Mouse (Mus musculus) hindbrain, embryonic 12.5 days (tissue): ENCODE measurements around the gene Mff. TPM values are rescaled to one million over a fixed set of nuclear protein-coding genes. Genes with fewer than 3 reads are reported as not detected.

ENCODE experiments used
- ATAC-seq: fragments of 200-750 bp; cut with Nextera tagmentation; 2 replicates; pipeline ENCODE4 v1.8.0; 2017; ENCODE audit warnings: moderate TSS enrichment; ENCODE audit not compliant: low FRiP score
- H3K27ac ChIP-seq: fragments of 300-500 bp; sonication (generic); 2 replicates; pipeline ENCODE4 v1.5.1; 2016; ENCODE audit warnings: mild to moderate bottlenecking
- H3K27me3 ChIP-seq: fragments of 300-500 bp; sonication (generic); 2 replicates; pipeline ENCODE4 v1.6.1; 2016; ENCODE audit warnings: mild to moderate bottlenecking
- H3K36me3 ChIP-seq: fragments of 300-500 bp; sonication (generic); 2 replicates; pipeline ENCODE4 v1.6.1; 2016; ENCODE audit warnings: mild to moderate bottlenecking
- H3K4me1 ChIP-seq: fragments of 300-500 bp; sonication (generic); 2 replicates; pipeline ENCODE4 v1.6.1; 2016
- H3K4me2 ChIP-seq: fragments of 300-500 bp; sonication (generic); replicated peaks from 2 replicates; pipeline ENCODE4 v1.6.1; 2016; ENCODE audit warnings: mild to moderate bottlenecking
- H3K4me3 ChIP-seq: fragments of 300-500 bp; sonication (generic); 2 replicates; pipeline ENCODE4 v1.5.1; 2016; ENCODE audit warnings: mild to moderate bottlenecking
- H3K9ac ChIP-seq: fragments of 300-500 bp; sonication (generic); 2 replicates; pipeline ENCODE4 v1.6.1; 2016; ENCODE audit warnings: mild to moderate bottlenecking, moderate library complexity
- H3K9me3 ChIP-seq: fragments of 300-500 bp; sonication (generic); replicated peaks from 2 replicates; pipeline ENCODE4 v1.6.1; 2016; ENCODE audit warnings: mild to moderate bottlenecking
- WGBS: fragments of 180-500 bp; shearing (Covaris S2); methylation state at CpG from one replicate; pipeline ENCODE4 v1.1.7; 2016; 5-methylcytosine and 5-hydroxymethylcytosine counted together
- polyA plus RNA-seq: library from polyadenylated mRNA; unstranded; fragments of >200 nt; fragmentation: Nextera tagmentation; extraction: Ambion mirVana; gene quantifications from 2 replicates; pipeline ENCODE4 v1.2.1, GENCODE M21; 2016

Gene Mff
- polyA plus RNA-seq, 1 experiment from 2014 or later, result 259 TPM

DNA sequence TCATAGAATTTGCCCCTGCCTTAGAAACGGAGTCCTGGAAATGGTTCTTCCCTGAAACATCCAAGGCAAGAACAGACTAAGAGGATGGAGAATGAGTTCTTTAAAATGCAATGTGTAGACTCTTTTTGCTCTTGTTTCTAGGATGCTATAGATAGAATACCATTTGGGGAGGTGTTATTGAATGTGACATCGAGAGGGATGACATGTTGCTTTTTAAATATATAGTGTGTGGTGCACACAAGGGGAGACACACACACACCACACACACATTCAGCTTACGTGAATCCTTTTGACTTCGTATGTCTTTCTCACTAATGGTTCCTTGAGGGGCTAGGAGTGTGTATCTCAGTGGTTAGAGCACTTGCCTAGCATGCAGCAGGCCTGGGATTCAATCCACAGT is 50.6 kb downstream of the Mff start:
- H3K9me3 ChIP-seq, result no peaks in the 10 kb centered on the region
- no peak overlapping the region for H3K27ac ChIP-seq
- H3K4me2 ChIP-seq, result no peak overlapping the region
- H3K4me3 ChIP-seq, result no peak overlapping the region
- no peak overlapping the region for H3K9ac ChIP-seq
- 95% methylated on average over 4 of the region's 4 CpGs for WGBS
- 0 out of 2 replicates have a peak, but pooled peaks cover 4% of the 10 kb centered on the region for H3K36me3 ChIP-seq
- H3K27me3 ChIP-seq, result no peaks in the 10 kb centered on the region
- ATAC-seq, result no peak
- no peaks in the 10 kb centered on the region for H3K4me1 ChIP-seq

- no peak overlapping the region for H3K9ac ChIP-seq
- no peaks in the 10 kb centered on the region for H3K36me3 ChIP-seq
- no peak overlapping the region for H3K4me2 ChIP-seq
- 90% methylated on average over 6 of the region's 6 CpGs for WGBS
- H3K27ac ChIP-seq, result no peak overlapping the region
- H3K9me3 ChIP-seq, result no peaks in the 10 kb centered on the region
- no peak overlapping the region for H3K4me3 ChIP-seq
- H3K4me1 ChIP-seq, result no peaks in the 10 kb centered on the region
- no peak for ATAC-seq
- H3K27me3 ChIP-seq, result no peaks in the 10 kb centered on the region
These were observed 54.8 kb downstream of the Mff start for GRCm38 (mm10) chr1:82779388-82779966.

DNA sequence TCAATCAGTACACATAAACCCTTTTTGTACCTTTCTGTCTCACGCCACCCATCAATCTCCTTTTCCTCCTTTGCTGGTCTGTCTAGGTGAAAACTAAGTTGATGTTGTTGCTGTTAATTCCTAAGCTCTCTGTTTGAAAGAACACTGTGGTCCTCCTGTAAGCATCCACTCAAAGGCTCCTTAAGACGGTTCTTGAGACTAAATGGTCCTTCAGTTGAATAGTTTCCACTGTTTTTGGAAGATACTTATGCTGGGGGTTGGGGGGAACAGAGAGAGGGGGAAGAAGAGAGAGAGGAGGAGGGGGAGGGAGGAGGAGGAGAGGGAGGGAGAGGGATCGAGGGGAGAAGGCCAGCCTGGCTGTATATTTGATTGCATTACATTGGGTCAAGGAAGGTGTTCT is 58.9 kb downstream of the Mff start:
- H3K9ac ChIP-seq, result no peak overlapping the region
- H3K36me3 ChIP-seq, result no peaks in the 10 kb centered on the region
- no peak for ATAC-seq
- H3K9me3 ChIP-seq, result no peaks in the 10 kb centered on the region
- WGBS, result 79% methylated on average over 3 of the region's 3 CpGs
- no peaks in the 10 kb centered on the region for H3K4me1 ChIP-seq
- H3K27ac ChIP-seq, result no peak overlapping the region
- H3K4me3 ChIP-seq, result no peak overlapping the region
- no peak overlapping the region for H3K4me2 ChIP-seq
- no peaks in the 10 kb centered on the region for H3K27me3 ChIP-seq

DNA sequence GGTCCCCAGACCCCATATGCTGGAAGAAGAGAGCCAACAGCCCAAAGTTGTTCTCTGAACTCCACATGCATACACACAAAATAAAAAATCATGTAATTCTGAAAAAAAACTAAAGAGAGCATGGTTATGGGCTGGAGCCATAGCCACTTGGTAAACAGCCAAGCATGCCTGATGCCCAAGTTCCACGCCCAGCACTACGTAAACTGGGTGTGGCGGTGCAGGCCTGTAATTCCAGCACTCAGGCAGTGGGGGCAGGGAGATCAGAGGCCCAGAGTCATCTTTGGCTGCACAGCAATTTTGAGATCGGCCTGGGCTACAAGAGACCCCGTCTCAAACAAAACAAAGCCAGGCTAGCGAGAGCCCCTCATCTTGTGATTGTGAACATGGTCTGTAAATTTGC is 60.9 kb downstream of the Mff start:
- no peaks in the 10 kb centered on the region for H3K9me3 ChIP-seq
- H3K36me3 ChIP-seq, result no peaks in the 10 kb centered on the region
- H3K27me3 ChIP-seq, result no peaks in the 10 kb centered on the region
- no peak overlapping the region for H3K9ac ChIP-seq
- 78% methylated on average over 6 of the region's 6 CpGs for WGBS
- no peak overlapping the region for H3K27ac ChIP-seq
- H3K4me3 ChIP-seq, result no peak overlapping the region
- H3K4me2 ChIP-seq, result no peak overlapping the region
- H3K4me1 ChIP-seq, result no peaks in the 10 kb centered on the region
- no peak for ATAC-seq

GRCm38 (mm10) chr1:82787414-82787813 is 62.7 kb downstream of the Mff start:
- Histone ChIP-seq H3K27me3 (no peaks in the 10 kb centered on the region), H3K4me3 (no peak overlapping the region), H3K4me1 (no peaks in the 10 kb centered on the region), H3K27ac (no peak overlapping the region), H3K36me3 (no peaks in the 10 kb centered on the region), H3K9ac (no peak overlapping the region), H3K9me3 (no peaks in the 10 kb centered on the region), H3K4me2 (no peak overlapping the region)
- peak; percentile 86 for ATAC-seq
- WGBS, result 8% methylated on average over 2 of the region's 2 CpGs

DNA sequence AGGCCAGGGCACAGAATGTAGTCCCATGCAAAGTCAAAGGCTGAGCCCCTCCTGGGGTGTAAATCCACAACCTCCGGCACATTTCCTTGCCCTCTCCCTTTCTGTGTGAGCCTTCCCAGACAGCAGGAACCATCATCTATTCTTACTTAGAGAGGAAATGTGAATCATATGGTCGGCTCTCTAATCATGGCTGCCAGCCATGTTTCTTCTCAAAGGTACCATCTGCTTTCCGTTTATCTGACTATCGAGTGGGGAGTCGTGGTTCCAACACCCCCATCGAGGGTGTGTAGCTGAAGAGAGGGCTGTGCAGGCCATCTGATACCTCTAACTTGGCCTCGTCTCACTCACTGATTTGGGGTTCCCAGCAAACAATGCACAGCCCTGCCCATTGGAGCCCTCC is 63.4 kb downstream of the Mff start:
- 74% methylated on average over 7 of the region's 7 CpGs for WGBS
- no peaks in the 10 kb centered on the region for H3K27me3 ChIP-seq
- no peaks in the 10 kb centered on the region for H3K4me1 ChIP-seq
- no peak overlapping the region for H3K4me2 ChIP-seq
- ATAC-seq, result no peak
- no peaks in the 10 kb centered on the region for H3K36me3 ChIP-seq
- no peak overlapping the region for H3K9ac ChIP-seq
- H3K9me3 ChIP-seq, result no peaks in the 10 kb centered on the region
- H3K4me3 ChIP-seq, result no peak overlapping the region
- H3K27ac ChIP-seq, result no peak overlapping the region

GRCm38 (mm10) chr1:82791105-82791504 is 66.4 kb downstream of the Mff start:
- Histone ChIP-seq H3K36me3 (no peaks in the 10 kb centered on the region), H3K4me3 (no peak overlapping the region), H3K9me3 (no peaks in the 10 kb centered on the region), H3K4me2 (no peak overlapping the region), H3K27ac (no peak overlapping the region), H3K9ac (no peak overlapping the region), H3K27me3 (no peaks in the 10 kb centered on the region), H3K4me1 (no peaks in the 10 kb centered on the region)
- no peak for ATAC-seq
- 86% methylated on average over 11 of the region's 11 CpGs for WGBS

- Histone ChIP-seq H3K27ac (no peak overlapping the region), H3K9ac (no peak overlapping the region), H3K36me3 (no peaks in the 10 kb centered on the region), H3K27me3 (no peaks in the 10 kb centered on the region), H3K4me1 (no peaks in the 10 kb centered on the region), H3K4me3 (no peak overlapping the region), H3K9me3 (no peaks in the 10 kb centered on the region), H3K4me2 (no peak overlapping the region)
- no peak for ATAC-seq
- 86% methylated on average over 6 of the region's 6 CpGs for WGBS
These were observed 67.5 kb downstream of the Mff start for GRCm38 (mm10) chr1:82792238-82792637.

DNA sequence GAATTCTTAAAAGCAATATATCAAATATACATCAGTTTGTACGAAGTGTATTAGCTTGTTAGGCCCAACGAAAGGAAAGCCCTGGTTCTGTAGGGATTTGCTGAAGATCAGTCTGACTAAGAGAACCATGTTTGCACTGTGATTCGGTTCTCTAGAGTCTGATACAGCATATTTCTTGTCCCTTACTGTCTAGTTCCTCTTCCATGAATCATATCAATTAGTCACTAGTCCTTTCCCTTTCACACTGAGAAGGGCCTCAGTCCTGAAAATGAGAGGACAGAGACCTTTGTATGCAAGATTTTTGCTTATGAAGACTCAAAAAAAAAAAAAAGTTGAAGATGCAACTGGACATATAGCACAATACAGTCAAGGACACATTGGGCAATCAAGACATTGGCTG is 68.4 kb downstream of the Mff start:
- no peak for ATAC-seq
- Histone ChIP-seq H3K9ac (no peak overlapping the region), H3K9me3 (no peaks in the 10 kb centered on the region), H3K4me2 (no peak overlapping the region), H3K4me3 (no peak overlapping the region), H3K27me3 (no peaks in the 10 kb centered on the region), H3K27ac (no peak overlapping the region), H3K4me1 (no peaks in the 10 kb centered on the region), H3K36me3 (no peaks in the 10 kb centered on the region)
- 93% methylated on average over 3 of the region's 3 CpGs for whole genome bisulfite sequencing

DNA sequence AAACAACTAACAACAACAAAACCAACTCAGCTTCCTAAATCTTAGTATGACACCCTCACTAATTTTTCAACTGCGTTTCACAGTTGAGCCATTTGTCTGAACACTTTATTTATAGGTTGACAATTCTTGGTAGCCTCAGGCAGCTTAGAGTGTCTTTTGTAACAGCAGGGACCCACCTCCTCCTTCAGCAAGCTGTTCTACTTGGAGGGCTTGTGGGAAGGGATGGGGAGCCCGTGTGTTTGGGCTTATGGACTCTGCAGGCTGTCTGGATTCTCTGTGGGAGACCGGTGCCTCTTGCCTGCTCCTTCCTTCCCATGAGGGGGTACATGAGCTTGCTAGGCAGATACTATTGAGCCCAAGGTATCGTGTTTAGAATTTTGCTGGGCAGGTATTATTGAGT is 69.3 kb downstream of the Mff start:
- 52% methylated on average over 4 of the region's 4 CpGs for WGBS
- no peak overlapping the region for H3K27ac ChIP-seq
- H3K9me3 ChIP-seq, result no peaks in the 10 kb centered on the region
- no peaks in the 10 kb centered on the region for H3K4me1 ChIP-seq
- H3K4me3 ChIP-seq, result no peak overlapping the region
- no peaks in the 10 kb centered on the region for H3K36me3 ChIP-seq
- no peak overlapping the region for H3K4me2 ChIP-seq
- no peaks in the 10 kb centered on the region for H3K27me3 ChIP-seq
- ATAC-seq, result no peak
- no peak overlapping the region for H3K9ac ChIP-seq

DNA sequence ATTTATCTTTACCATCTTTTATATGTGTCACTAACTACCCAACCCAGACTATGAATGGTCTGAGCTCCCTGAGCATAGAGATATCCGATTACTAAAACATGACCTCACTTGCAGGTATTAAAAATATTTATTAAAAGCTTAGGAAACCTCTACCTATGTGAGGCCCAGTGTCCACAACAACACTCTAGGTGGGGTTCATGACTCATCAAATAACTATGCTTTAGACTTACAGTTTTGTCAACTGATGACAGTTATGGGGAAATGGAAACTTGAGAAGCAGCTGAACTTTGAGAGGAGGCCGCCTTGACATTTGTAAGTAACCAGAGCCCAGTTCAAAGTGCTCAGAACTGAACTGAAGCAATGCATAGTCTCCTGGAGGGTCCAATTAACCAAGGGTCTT is 70.5 kb downstream of the Mff start:
- Histone ChIP-seq H3K9ac (no peak overlapping the region), H3K4me2 (no peak overlapping the region), H3K9me3 (no peaks in the 10 kb centered on the region), H3K36me3 (no peaks in the 10 kb centered on the region), H3K27ac (no peak overlapping the region), H3K4me3 (no peak overlapping the region), H3K4me1 (no peaks in the 10 kb centered on the region), H3K27me3 (no peaks in the 10 kb centered on the region)
- ATAC-seq, result no peak
- WGBS, result 85% methylated on average over 2 of the region's 2 CpGs

DNA sequence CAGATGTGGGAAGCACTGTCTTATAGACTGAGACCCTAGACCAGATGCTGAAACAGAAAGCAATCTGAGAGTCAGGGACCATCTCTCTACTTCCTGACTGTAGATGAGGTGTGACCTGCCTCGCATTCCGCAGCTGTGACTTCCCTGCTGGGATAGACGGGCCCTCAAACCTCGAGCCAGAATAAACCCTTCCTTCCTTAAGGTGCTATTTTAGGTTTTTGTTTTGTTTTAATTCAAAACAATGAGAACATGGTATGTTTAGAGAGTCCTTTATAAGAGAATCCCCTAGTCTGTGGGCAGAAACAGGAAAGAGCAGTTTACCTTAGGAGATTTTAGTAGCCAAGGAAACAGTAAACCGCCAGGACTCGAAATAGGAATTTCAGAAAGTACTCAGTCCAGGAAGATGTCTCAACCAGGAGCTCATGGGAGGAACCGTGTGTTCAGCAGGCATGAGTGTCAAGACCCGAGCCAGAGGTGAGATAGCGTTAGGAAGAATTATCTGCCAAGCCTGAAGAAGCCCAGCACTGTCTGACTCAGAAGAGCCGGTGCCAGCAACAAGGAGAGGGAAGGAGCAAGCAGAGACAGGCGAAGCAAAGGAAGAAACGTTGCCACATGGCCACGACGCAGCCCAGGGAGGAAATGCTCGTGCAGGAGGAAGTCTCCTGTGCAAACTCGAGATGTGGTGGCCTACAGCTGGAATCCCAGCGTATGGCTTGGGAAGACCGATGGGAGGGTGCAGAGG is 71.2 kb downstream of the Mff start:
- Histone ChIP-seq H3K9me3 (no peaks in the 10 kb centered on the region), H3K4me1 (no peaks in the 10 kb centered on the region), H3K9ac (no peak overlapping the region), H3K4me3 (no peak overlapping the region), H3K27ac (no peak overlapping the region), H3K4me2 (no peak overlapping the region), H3K36me3 (no peaks in the 10 kb centered on the region), H3K27me3 (no peaks in the 10 kb centered on the region)
- WGBS, result 79% methylated on average over 18 of the region's 18 CpGs
- ATAC-seq, result no peak

DNA sequence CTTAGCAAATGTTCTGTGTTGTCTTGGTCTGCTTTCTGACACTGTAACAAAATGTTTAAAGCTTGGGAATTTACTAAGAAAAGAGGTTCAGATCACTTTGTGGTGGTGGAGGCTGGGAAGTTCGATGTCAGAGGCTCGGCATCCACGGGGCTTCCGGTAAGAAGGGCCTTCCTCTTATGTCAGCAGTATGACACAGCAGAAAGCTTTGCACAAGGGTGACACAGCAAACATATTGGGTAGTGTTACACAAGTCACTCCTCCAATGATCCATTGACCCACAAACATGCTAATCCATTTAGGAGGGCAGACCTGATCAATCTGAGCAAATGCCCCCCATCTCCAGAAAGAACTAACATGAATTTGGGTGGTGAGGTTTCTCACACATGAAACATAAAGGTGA is 72.4 kb downstream of the Mff start:
- Histone ChIP-seq H3K9me3 (no peaks in the 10 kb centered on the region), H3K27me3 (no peaks in the 10 kb centered on the region), H3K4me1 (no peaks in the 10 kb centered on the region), H3K27ac (no peak overlapping the region), H3K4me3 (no peak overlapping the region), H3K4me2 (no peak overlapping the region), H3K9ac (no peak overlapping the region), H3K36me3 (no peaks in the 10 kb centered on the region)
- 92% methylated on average over 4 of the region's 4 CpGs for WGBS
- no peak for ATAC-seq
